Mouse (Mus musculus) ES-E14 (cell line): ENCODE measurements around the gene Yars2.

Source experiments
- HCFC1 ChIP-seq: IDR thresholded peaks from 2 replicates; pipeline ENCODE4 v1.6.1; 2012; ENCODE audit warnings: low read length, inconsistent platforms, borderline replicate concordance; ENCODE audit not compliant: insufficient read depth
- MAFK ChIP-seq: IDR thresholded peaks from 2 replicates; pipeline ENCODE4 v1.6.1; 2014; ENCODE audit warnings: mild to moderate bottlenecking, low read depth, low read length, inconsistent platforms; ENCODE audit not compliant: insufficient read depth

DNA sequence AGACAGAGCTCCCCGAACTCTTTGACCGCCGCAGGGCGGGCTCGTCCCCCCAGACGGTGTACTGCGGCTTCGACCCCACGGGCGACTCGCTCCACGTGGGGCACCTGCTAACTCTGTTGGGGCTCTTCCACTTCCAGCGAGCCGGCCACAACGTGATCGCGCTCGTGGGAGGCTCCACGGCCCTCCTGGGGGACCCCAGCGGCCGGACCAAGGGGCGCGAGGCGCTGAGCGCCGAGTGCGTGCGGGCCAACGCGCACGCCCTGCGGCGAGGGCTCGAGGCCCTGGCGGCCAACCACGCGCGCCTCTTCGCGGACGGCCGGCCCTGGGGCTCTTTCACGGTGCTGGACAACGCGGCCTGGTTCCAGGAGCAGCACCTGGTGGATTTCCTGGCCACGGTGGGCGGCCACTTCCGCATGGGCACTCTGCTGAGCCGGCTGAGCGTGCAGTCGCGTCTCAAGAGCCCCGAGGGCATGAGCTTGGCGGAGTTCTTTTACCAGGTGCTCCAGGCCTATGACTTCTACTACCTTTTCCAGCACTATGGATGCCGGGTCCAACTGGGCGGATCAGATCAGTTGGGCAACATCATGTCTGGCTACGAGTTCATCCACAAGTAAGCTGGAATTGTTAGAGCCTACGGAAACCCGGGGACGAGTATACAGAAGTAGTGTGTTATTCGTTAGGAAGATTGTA, 518 bp downstream of the Yars2 start:
- no peak for TF ChIP-seq HCFC1
- TF ChIP-seq MAFK = no peak
